Mouse (Mus musculus) heart, embryonic 13.5 days (tissue): ENCODE measurements around the gene Acrbp. TPM values are rescaled to one million over a fixed set of nuclear protein-coding genes. Genes with fewer than 3 reads are reported as not detected.
"Not testable (repeated sequence)": the region's sequence is repeated elsewhere in the genome, so short reads cannot be mapped to it uniquely, and the experiment has no call there.

Experiments
- ATAC-seq: fragments of 200-750 bp; cut with Nextera tagmentation; 2 replicates; pipeline ENCODE4 v1.8.0; 2017; ENCODE audit warnings: moderate TSS enrichment; ENCODE audit not compliant: insufficient number of reproducible peaks, low FRiP score, low TSS enrichment; ENCODE audit errors: extremely low read depth
- H3K27ac ChIP-seq: fragments of 300-500 bp; sonication (generic); replicated peaks from 2 replicates; pipeline ENCODE4 v1.5.1; 2015; ENCODE audit warnings: moderate library complexity, mild to moderate bottlenecking, inconsistent platforms
- H3K27me3 ChIP-seq: fragments of 300-500 bp; sonication (generic); replicated peaks from 2 replicates; pipeline ENCODE4 v1.6.1; 2015; ENCODE audit warnings: mild to moderate bottlenecking, inconsistent platforms
- H3K36me3 ChIP-seq: fragments of 300-500 bp; sonication (generic); 2 replicates; pipeline ENCODE4 v1.6.1; 2015; ENCODE audit warnings: mild to moderate bottlenecking, inconsistent platforms
- H3K4me1 ChIP-seq: fragments of 300-500 bp; sonication (generic); 2 replicates; pipeline ENCODE4 v1.6.1; 2015; ENCODE audit warnings: inconsistent platforms
- H3K4me2 ChIP-seq: fragments of 300-500 bp; sonication (generic); 2 replicates; pipeline ENCODE4 v1.6.1; 2015; ENCODE audit warnings: inconsistent platforms, mild to moderate bottlenecking, moderate library complexity
- H3K4me3 ChIP-seq: fragments of 300-500 bp; sonication (generic); 2 replicates; pipeline ENCODE4 v1.5.1; 2015; ENCODE audit warnings: moderate library complexity, mild to moderate bottlenecking, inconsistent platforms
- H3K9ac ChIP-seq: fragments of 300-500 bp; sonication (generic); 2 replicates; pipeline ENCODE4 v1.6.1; 2015; ENCODE audit warnings: inconsistent platforms, mild to moderate bottlenecking, moderate library complexity
- H3K9me3 ChIP-seq: fragments of 300-500 bp; sonication (generic); 2 replicates; pipeline ENCODE4 v1.6.1; 2016; ENCODE audit warnings: inconsistent platforms
- WGBS: fragments of 180-500 bp; shearing (Covaris S2); methylation state at CpG from one replicate; pipeline ENCODE4 v1.1.7; 2015; ENCODE audit warnings: mixed read lengths; 5-methylcytosine and 5-hydroxymethylcytosine counted together
- polyA plus RNA-seq: library from polyadenylated mRNA; unstranded; fragments of >200 nt; fragmentation: Nextera tagmentation; extraction: Ambion mirVana; gene quantifications from 2 replicates; pipeline ENCODE4 v1.2.1, GENCODE M21; 2015

Gene Acrbp
- polyA plus RNA-seq, result 5.4 and 6.6 TPM in 2 replicates

- no peak within 1 kb of the TSS for H3K4me2 ChIP-seq
- H3K9ac ChIP-seq, result peak within 1 kb of the TSS; percentile 16; the same call in 1 of the 2 replicates
- WGBS, result 36% methylated on average over 20 of the region's 20 CpGs
- H3K27ac ChIP-seq, result no peak within 1 kb of the TSS
- H3K4me3 ChIP-seq, result no peak within 1 kb of the TSS
- no peaks in the 10 kb centered on the region for H3K4me1 ChIP-seq
- H3K9me3 ChIP-seq, result no peaks in the 10 kb centered on the region
- peaks cover 97% of the 10 kb centered on the region for H3K36me3 ChIP-seq
- no peaks in the 10 kb centered on the region for H3K27me3 ChIP-seq
- no peak for ATAC-seq
These were observed at the start of gene Acrbp for GRCm38 (mm10) chr6:125049678-125050077. TSS of gene Acrbp (plus strand) at chr6:125049689.

- Histone ChIP-seq H3K9me3 (no peaks in the 10 kb centered on the region), H3K27me3 (peaks cover 60% of the 10 kb centered on the region), H3K27ac (no peak overlapping the region), H3K4me3 (peak overlapping the region; percentile 13; the same call in 1 of the 2 replicates), H3K9ac (peak overlapping the region; percentile 47), H3K4me2 (peak overlapping the region; percentile 44), H3K36me3 (no peaks in the 10 kb centered on the region), H3K4me1 (peaks cover 23% of the 10 kb centered on the region)
- WGBS, result 23% methylated on average over 3 of the region's 3 CpGs
- ATAC-seq, result no peak
These were observed 45.8 kb upstream of the Acrbp start for GRCm38 (mm10) chr6:125003706-125004105.

GRCm38 (mm10) chr6:125005086-125005485, 44.4 kb upstream of the Acrbp start:
- Histone ChIP-seq H3K4me2 (no peak overlapping the region), H3K36me3 (no peaks in the 10 kb centered on the region), H3K9ac (no peak overlapping the region), H3K4me1 (peaks cover 27% of the 10 kb centered on the region), H3K4me3 (no peak overlapping the region), H3K9me3 (no peaks in the 10 kb centered on the region), H3K27ac (no peak overlapping the region), H3K27me3 (peaks cover 46% of the 10 kb centered on the region)
- WGBS, result 43% methylated on average over 3 of the region's 3 CpGs
- no peak for ATAC-seq

- 41% methylated on average over 13 of the region's 13 CpGs for WGBS
- no peak for ATAC-seq
- Histone ChIP-seq H3K9me3 (no peaks in the 10 kb centered on the region), H3K27me3 (peaks cover 16% of the 10 kb centered on the region), H3K9ac (peak overlapping the region; percentile 98), H3K27ac (peak overlapping the region; percentile 99), H3K36me3 (peaks cover 22% of the 10 kb centered on the region), H3K4me2 (peak overlapping the region; percentile 79), H3K4me3 (peak overlapping the region; percentile 83), H3K4me1 (peaks cover 46% of the 10 kb centered on the region)
These were observed 41.4 kb upstream of the Acrbp start for GRCm38 (mm10) chr6:125008060-125008459.

GRCm38 (mm10) chr6:125008586-125009128, 40.8 kb upstream of the Acrbp start:
- WGBS, result under 1% methylated on average over 32 of the region's 34 CpGs

GRCm38 (mm10) chr6:125009129-125009180, 40.5 kb upstream of the Acrbp start, which contains the start of gene Zfp384:
TSS of gene Zfp384 (plus strand) at chr6:125009145.
- 0% methylated on average over 3 of the region's 3 CpGs for WGBS
- Histone ChIP-seq H3K4me2 (peak within 1 kb of the TSS; percentile 79), H3K9me3 (no peaks in the 10 kb centered on the region), H3K4me3 (peak within 1 kb of the TSS; percentile 83), H3K27me3 (0 out of 2 replicates have a peak, but pooled peaks cover 8% of the 10 kb centered on the region), H3K4me1 (peaks cover 39% of the 10 kb centered on the region), H3K9ac (peak within 1 kb of the TSS; percentile 98), H3K27ac (peak within 1 kb of the TSS; percentile 99), H3K36me3 (peaks cover 31% of the 10 kb centered on the region)
- no peak for ATAC-seq

More at GRCm38 (mm10) chr6:125008586-125009128, 40.8 kb upstream of the Acrbp start:
- H3K4me2 ChIP-seq, result peak overlapping the region; percentile 79
- H3K9ac ChIP-seq, result peak overlapping the region; percentile 98
- H3K9me3 ChIP-seq, result no peaks in the 10 kb centered on the region
- peak overlapping the region; percentile 99 for H3K27ac ChIP-seq
- peaks cover 28% of the 10 kb centered on the region for H3K36me3 ChIP-seq
- peaks cover 42% of the 10 kb centered on the region for H3K4me1 ChIP-seq
- H3K27me3 ChIP-seq, result peaks cover 10% of the 10 kb centered on the region
- ATAC-seq, result peak; percentile 90
- H3K4me3 ChIP-seq, result peak overlapping the region; percentile 83

GRCm38 (mm10) chr6:125009181-125010073, 40.1 kb upstream of the Acrbp start:
- Histone ChIP-seq H3K36me3 (peaks cover 36% of the 10 kb centered on the region), H3K4me1 (peaks cover 35% of the 10 kb centered on the region), H3K27me3 (0 out of 2 replicates have a peak, but pooled peaks cover 4% of the 10 kb centered on the region), H3K9ac (peak overlapping the region; percentile 98), H3K4me3 (peak overlapping the region; percentile 83), H3K4me2 (peak overlapping the region; percentile 79), H3K9me3 (no peaks in the 10 kb centered on the region), H3K27ac (peak overlapping the region; percentile 99)
- WGBS, result under 1% methylated on average over 60 of the region's 78 CpGs
- peak; percentile 84 for ATAC-seq

GRCm38 (mm10) chr6:125017682-125018081, 31.8 kb upstream of the Acrbp start:
- Histone ChIP-seq H3K4me1 (no peaks in the 10 kb centered on the region), H3K4me2 (no peak overlapping the region), H3K4me3 (no peak overlapping the region), H3K27me3 (no peaks in the 10 kb centered on the region), H3K9me3 (no peaks in the 10 kb centered on the region), H3K36me3 (peaks cover 92% of the 10 kb centered on the region), H3K27ac (no peak overlapping the region), H3K9ac (no peak overlapping the region)
- WGBS, result 89% methylated on average over 3 of the region's 3 CpGs
- no peak for ATAC-seq

GRCm38 (mm10) chr6:125030532-125030931, 19.0 kb upstream of the Acrbp start:
- not testable (repeated sequence) for H3K4me2 ChIP-seq, H3K27me3 ChIP-seq, H3K9ac ChIP-seq, H3K27ac ChIP-seq, H3K9me3 ChIP-seq, ATAC-seq, H3K4me1 ChIP-seq, H3K4me3 ChIP-seq
- H3K36me3 ChIP-seq, result peaks cover 87% of the 10 kb centered on the region
- 37% methylated on average over 7 of the region's 9 CpGs for WGBS

- no peak overlapping the region for H3K4me3 ChIP-seq
- H3K9me3 ChIP-seq, result no peaks in the 10 kb centered on the region
- H3K4me1 ChIP-seq, result no peaks in the 10 kb centered on the region
- peaks cover 87% of the 10 kb centered on the region for H3K36me3 ChIP-seq
- no peak overlapping the region for H3K9ac ChIP-seq
- ATAC-seq, result no peak
- H3K4me2 ChIP-seq, result no peak overlapping the region
- H3K27ac ChIP-seq, result no peak overlapping the region
- no peaks in the 10 kb centered on the region for H3K27me3 ChIP-seq
- 80% methylated on average over 16 of the region's 16 CpGs for WGBS
These were observed 17.9 kb upstream of the Acrbp start for GRCm38 (mm10) chr6:125031604-125032003.

- Histone ChIP-seq H3K9ac (peak overlapping the region; percentile 63; the same call in 1 of the 2 replicates), H3K4me1 (peaks cover 15% of the 10 kb centered on the region), H3K27me3 (no peaks in the 10 kb centered on the region), H3K36me3 (peaks cover 52% of the 10 kb centered on the region), H3K4me2 (peak overlapping the region; percentile 87), H3K4me3 (peak overlapping the region; percentile 82), H3K9me3 (no peaks in the 10 kb centered on the region), H3K27ac (peak overlapping the region; percentile 67)
- ATAC-seq, result no peak
- 85% methylated on average over 4 of the region's 4 CpGs for WGBS
These were observed 10.8 kb upstream of the Acrbp start for GRCm38 (mm10) chr6:125038666-125039065.
